Mouse (Mus musculus): ENCODE measurements around the gene Slain2.

Slain2 gene

DNA sequence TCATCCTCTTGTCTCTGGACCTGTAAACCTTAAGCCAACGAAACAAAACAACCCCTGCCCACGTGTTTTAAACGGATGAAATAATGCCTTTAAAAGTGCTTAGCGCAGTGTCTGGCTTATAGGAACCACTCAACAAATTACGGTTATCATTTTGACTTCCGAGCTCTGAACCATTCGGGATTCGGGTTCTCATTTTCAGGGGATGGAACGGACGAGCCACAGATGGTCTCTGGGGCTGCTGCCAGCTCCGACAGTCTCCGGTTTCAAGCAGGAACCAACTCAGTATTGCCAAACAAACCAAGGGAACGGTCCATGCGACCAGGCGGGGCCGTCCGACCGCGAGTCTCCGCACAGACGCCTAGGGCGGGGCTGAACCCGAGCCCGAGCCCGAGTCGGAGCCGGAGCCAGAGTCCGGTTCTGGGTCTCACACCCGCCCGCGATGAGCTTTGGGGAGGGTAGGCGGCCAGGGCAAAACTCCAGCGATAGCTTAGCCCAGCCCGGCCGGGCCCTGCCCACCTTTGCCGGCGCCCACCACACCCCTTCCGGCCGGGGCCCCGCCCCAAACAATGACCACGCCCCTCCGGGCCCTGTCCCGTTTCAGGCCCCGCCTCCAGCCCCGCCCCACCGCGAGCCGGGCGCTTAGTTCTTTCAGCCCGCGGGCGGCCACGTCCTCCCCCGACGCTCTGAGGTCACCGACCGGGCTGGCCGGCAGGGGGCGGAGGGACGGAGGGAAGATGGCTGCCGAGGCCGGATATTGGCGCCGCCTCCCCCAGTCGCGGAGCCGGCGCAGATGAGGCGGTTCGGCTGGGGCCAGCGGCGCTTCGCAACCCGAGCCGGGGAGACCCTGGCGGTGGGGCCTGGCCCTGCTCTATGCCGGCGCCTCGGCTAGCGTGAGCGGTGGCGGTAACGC lies at the start of gene Slain2:
Gene Slain2 (plus strand): TSS at position 657 of the 910 bp plus-strand sequence.
- DNase-seq (ENCODE audit: low spot score) = peak; percentile 97

GRCm38 (mm10) chr5:72864654-72865178 lies 49.4 kb upstream of the Slain2 start:
- DNase-seq (ENCODE audit: low spot score) = no peak

DNA sequence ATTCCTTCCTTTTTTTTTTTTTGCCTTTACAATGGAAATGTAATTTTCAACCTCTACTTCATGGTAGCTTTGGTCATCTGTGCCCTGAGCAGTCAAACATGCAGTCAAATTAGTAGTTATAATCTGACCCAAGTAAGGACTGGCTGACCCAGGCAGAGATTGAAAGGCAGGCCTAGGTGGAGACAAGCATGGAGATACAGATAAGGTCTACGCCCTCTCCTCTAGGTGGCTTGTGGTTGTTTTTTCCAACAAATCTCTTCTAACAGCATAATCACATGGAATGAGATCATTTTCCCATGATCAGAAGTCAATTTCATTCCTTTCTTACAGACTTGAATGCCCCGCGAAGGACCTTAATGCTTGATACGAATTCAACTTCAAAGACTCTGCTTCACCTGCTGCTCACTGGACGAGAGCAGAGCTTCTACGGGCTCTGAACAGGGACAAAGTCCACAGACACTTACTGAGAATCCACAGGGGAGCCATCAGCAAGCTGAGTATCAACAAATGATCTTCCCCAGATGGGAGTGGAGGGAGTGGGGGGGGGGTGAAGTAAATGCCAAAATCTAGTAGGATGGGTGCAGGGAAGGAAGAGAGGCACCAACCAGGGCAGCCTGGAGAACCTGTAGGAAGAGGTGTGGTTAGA lies 47.7 kb upstream of the Slain2 start:
- DNase-seq (ENCODE audit: low spot score) = no peak

DNA sequence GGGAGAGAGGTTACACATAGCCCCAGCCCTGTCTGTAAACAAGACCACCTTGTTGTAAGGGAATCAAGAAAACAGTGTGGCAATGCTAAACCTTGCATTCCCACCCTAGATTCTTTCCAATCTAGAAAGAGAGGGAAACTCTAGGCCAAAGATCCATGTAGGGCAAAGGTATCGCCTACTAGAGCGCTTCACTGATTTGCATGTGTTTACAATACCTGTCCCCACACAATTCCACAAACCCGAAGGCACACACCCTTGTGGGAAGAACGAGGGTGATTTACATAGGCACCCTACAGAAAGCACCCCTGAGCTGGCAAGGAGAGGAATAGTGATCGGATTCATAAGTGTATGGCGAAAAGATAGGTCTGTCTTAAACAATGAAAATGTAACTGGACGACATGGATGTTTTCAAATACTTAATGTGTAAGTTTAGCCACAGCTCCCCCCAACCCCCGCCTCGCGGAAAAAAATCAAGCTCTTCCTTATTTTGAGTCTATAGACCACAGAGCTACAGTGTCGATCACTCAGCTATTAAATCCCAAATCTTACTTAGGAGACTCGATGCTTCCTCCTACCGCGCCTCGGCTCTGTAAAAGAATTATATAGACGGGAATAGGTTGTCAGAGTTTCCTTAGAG lies 47.0 kb upstream of the Slain2 start:
- no peak for DNase-seq (ENCODE audit: low spot score)

GRCm38 (mm10) chr5:72868091-72868875 lies 45.8 kb upstream of the Slain2 start, which contains the start of gene Tec:
TSS of gene Tec (minus strand) at chr5:72868483.
- DNase-seq (ENCODE audit: low spot score) = peak; percentile 76

- no peak for DNase-seq (ENCODE audit: low spot score)
Observed at GRCm38 (mm10) chr5:72869779-72870608, 44.1 kb upstream of the Slain2 start.

DNA sequence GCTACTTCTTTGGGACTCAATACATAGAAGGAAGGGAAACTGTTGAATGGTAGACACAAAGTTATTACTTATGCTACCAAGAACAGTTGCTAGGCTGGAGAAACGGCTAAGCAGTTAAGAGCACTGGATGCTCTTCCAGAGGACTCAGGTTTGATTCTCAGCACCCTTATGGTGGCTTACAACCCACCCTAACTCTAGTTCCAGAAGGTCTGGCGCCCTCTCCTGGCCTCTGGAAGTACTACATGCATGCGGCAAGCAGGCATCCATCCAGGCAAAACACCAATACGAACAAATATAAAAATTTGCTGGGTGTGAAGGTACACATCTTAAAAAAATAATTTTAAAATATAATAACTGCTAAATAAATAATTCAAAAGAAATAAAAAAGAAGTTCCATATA lies 43.0 kb upstream of the Slain2 start:
- DNase-seq (ENCODE audit: low spot score) = no peak

- DNase-seq (ENCODE audit: low spot score) = no peak
Observed at GRCm38 (mm10) chr5:72879736-72880135, 34.4 kb upstream of the Slain2 start.

- no peak for DNase-seq (ENCODE audit: low spot score)
Observed at GRCm38 (mm10) chr5:72881748-72882411, 32.2 kb upstream of the Slain2 start.

DNA sequence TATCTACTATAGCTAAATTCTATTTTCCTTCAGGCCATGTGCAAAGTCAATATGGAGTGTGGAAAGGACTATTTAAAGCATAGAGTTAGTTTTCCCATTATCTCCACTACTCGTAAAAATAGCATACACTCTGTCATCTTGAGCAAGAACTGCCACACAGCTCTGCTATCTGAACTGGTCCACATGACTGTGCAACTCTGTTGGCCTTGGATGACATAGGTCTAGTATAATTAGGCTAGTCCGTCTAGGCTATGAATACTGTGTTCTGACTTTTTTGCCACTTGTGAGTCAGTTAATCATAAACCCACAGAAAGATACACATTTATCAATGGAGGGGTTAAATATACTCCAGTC lies 31.7 kb upstream of the Slain2 start:
- no peak for DNase-seq (ENCODE audit: low spot score)

DNA sequence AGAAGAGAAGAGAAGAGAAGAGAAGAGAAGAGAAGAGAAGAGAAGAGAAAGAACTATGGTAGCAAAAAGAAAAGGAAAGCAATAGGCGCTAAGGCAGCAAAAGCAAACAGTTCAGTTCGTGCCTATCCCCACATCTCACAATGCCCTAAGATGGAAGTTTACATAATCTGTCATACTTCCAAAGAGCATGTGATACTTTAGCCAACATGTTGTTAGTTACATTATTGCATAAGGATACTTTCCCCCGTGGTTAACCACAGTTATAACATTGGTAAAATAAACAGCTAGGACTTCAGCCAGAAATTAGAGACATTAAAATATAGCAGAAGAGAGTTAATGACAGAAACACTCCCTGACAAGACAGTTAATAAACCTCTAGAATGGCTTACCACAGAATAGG lies 30.4 kb upstream of the Slain2 start:
- DNase-seq (ENCODE audit: low spot score) = no peak

GRCm38 (mm10) chr5:72886458-72887222 lies 27.5 kb upstream of the Slain2 start:
- no peak for DNase-seq (ENCODE audit: low spot score)

DNA sequence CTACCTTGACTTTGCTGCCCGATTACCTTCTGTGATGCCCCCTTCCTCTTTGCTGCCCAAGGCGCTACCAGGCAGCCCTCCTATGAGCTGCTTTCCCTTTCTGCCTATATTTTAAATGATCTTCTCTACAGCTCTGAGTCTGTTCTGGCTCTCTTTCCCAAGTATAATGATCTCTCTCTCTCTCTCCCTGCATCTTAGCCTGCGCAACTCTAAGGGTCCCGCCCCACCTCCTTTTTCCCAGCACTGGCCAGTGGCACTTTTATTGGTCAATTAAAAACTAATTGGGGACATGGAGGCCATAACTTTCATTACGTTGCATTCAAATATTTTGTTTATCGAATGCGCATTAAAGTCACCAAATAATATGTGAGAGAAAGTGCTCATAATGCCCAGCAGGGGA lies 25.8 kb upstream of the Slain2 start:
- no peak for DNase-seq (ENCODE audit: low spot score)

- DNase-seq (ENCODE audit: low spot score) = peak; percentile 27
Observed at GRCm38 (mm10) chr5:72891534-72891933, 22.6 kb upstream of the Slain2 start.

- DNase-seq (ENCODE audit: low spot score) = peak; percentile 30
Observed at GRCm38 (mm10) chr5:72893987-72894386, 20.1 kb upstream of the Slain2 start.

DNA sequence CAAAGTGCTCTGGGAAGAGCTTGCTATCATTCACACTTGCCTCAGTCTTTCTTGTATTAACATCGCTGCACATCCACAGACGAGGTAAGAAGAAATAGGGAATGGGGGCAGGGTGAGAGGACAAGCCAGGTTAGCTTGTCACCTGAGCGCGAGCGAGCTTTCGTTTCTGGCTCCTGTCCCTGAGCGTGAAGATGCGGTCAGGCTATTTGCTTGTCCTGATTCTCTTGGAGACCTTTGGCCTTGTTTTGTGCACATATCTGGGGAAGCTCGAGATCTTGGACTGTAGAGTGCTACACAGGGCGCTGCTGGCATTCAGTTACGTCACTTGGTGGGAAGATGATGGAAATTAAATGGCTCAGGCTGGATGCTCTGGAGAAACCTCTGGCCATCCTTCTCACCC lies 18.8 kb upstream of the Slain2 start:
- DNase-seq (ENCODE audit: low spot score) = no peak

- DNase-seq (ENCODE audit: low spot score) = no peak
Observed at GRCm38 (mm10) chr5:72896478-72897279, 17.4 kb upstream of the Slain2 start.

GRCm38 (mm10) chr5:72897998-72898397 lies 16.1 kb upstream of the Slain2 start:
- DNase-seq (ENCODE audit: low spot score) = no peak

- DNase-seq (ENCODE audit: low spot score) = no peak
Observed at GRCm38 (mm10) chr5:72899255-72899654, 14.8 kb upstream of the Slain2 start.
